Mouse (Mus musculus): Measurements from ENCODE around the gene Itpkc.

Gene Itpkc

GRCm38 (mm10) chr7:27228281-27228821 lies at the start of gene Itpkc:
Gene Itpkc, minus strand, starts transcription at chr7:27228661.
- peak; percentile 76 to 83 for DNase-seq (ENCODE audit: low spot score in 2 of 2)

- no peak for DNase-seq (ENCODE audit: low spot score in 2 of 2)
Measured at GRCm38 (mm10) chr7:27277191-27277590, 48.7 kb upstream of the Itpkc start.

DNA sequence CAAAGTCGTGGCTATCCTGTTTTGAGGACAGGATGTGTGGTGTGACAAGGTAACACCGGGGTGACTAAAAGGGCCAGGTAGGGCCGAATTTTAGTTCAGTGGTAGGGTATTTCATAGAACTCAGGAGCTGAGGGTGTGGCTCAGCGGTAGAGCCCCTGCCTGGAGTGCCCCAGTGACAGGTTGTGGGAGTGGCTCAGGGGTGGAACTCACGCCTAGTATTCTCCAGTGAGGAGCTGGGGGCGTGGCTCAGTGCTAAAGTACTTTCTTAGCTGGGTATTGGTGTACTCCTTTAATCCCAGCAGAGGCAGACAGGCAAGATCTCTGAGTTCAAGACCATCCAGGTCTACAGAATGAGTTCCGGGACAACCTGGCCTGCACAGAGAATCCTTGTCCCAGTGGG lies 47.6 kb upstream of the Itpkc start:
- DNase-seq (ENCODE audit: low spot score in 2 of 2) = no peak

- no peak for DNase-seq (ENCODE audit: low spot score in 2 of 2)
Measured at GRCm38 (mm10) chr7:27274916-27275315, 46.5 kb upstream of the Itpkc start.

- no peak for DNase-seq (ENCODE audit: low spot score in 2 of 2)
Measured at GRCm38 (mm10) chr7:27273739-27274351, 45.4 kb upstream of the Itpkc start.

DNA sequence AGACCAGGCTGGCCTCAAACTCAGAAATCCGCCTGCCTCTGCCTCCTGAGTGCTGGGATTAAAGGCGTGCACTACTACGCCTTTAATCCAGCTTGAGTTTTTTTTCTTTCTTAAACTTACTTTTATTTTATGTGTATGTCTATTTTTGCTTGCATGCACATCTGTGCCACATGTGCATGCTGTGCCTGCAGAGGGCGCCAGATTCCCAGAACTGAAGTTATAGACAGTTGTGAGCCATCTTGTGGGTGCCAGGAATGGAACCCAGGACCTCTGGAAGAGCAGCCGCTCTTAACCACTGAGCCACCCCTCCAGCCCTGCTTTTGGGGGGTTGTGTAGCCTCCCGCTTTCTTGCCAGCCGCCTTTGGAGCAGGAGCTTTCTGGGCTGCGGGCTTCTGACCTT lies 43.0 kb upstream of the Itpkc start:
- DNase-seq (ENCODE audit: low spot score in 2 of 2) = no peak

DNA sequence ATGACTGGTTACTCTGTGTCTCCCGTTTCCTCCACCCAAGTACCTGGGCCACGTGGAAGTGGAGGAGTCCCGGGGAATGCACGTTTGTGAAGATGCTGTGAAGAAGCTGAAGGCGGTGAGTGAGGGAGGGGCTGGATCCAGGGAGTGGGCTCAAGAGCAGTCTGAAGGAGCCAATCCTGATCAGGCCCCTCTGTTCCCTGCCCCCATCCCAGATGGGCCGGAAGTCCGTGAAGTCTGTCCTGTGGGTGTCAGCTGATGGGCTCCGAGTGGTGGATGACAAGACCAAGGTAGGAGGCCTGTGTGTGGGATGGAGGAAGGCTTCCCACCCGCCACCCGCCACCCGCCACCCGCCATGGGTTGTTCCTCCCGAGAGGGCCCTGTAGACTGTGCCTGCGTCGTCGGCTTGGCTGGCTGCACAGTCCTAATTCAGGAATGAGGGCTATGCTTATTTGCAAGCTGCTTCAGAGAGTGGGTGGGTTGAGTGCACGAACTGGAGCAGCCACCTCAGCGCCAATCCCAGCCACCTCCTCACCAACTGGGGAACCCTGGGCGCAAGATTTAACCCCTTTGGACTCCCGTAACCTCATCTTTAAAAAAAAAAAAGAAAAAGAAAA lies 38.2 kb upstream of the Itpkc start:
- no peak for DNase-seq (ENCODE audit: low spot score in 2 of 2)

- no peak for DNase-seq (ENCODE audit: low spot score in 2 of 2)
Measured at GRCm38 (mm10) chr7:27264761-27265160, 36.3 kb upstream of the Itpkc start.

GRCm38 (mm10) chr7:27261888-27262287 lies 33.4 kb upstream of the Itpkc start:
- no peak for DNase-seq (ENCODE audit: low spot score in 2 of 2)

DNA sequence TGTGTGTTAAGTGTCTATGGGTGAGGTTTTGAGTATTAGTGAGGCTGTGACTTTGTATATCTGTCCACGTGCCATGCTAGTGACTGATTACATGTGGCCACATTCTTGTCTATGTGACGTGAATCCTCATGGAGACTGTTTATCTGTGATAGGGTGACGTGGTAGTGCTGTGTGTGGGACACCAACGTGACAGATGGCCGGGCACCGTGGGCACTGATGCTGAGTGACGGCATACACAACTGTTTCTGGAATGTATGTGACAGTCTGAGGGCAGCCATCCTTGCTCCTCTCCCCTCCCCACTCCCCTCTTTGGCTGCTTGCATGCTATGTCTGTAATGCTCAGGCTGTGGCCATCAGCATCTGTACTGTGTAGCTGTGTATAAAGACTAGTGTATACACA lies 32.4 kb upstream of the Itpkc start:
- no peak for DNase-seq (ENCODE audit: low spot score in 2 of 2)

GRCm38 (mm10) chr7:27259771-27260170 lies 31.3 kb upstream of the Itpkc start:
- no peak for DNase-seq (ENCODE audit: low spot score in 2 of 2)

- DNase-seq (ENCODE audit: low spot score in 2 of 2) = no peak
Measured at GRCm38 (mm10) chr7:27259271-27259721, 30.8 kb upstream of the Itpkc start.

- DNase-seq (ENCODE audit: low spot score in 2 of 2) = peak; percentile 86
Measured at GRCm38 (mm10) chr7:27258205-27258899, 29.9 kb upstream of the Itpkc start, which contains the start of gene Numbl. Gene Numbl, plus strand, starts transcription at chr7:27258433.

DNA sequence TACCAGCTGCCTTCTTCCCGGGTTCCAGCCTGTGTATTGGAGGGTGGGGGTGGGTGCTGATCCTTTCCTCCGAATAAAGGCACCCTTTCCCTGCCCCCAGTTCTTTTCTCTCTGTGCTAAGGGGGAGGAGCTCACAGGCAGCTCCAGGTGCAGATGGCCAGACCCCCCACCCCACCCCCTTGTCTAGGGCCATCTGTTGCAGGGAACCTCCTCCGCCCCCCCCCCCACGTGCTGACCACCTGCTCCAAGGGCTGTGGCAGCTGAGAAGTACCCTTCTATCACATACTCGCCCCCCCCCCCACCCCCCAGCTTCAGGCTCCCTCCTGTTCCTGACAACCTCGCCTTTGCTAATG lies 29.4 kb upstream of the Itpkc start:
- no peak for DNase-seq (ENCODE audit: low spot score in 2 of 2)

- DNase-seq (ENCODE audit: low spot score in 2 of 2) = no peak
Measured at GRCm38 (mm10) chr7:27257046-27257851, 28.8 kb upstream of the Itpkc start.

DNA sequence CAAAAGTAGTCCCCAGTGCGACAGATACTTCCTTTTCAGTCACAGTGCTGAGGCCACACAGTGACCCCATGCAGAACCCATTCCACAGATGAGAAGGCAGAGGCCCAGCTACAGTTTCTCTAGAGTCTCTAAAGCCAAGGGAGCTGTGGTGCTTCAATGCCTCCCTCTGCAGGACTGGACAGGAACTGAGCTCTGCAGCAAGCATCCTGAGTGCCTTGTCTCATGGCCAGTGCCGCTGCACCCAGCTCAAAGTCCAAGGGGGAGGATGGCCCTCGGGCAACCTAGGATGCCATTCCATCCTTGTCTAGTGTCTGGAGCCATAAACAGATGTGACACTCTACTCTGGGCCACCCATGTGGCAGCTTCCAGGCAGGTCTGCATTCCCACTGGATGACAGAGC lies 27.3 kb upstream of the Itpkc start:
- no peak for DNase-seq (ENCODE audit: low spot score in 2 of 2)

DNA sequence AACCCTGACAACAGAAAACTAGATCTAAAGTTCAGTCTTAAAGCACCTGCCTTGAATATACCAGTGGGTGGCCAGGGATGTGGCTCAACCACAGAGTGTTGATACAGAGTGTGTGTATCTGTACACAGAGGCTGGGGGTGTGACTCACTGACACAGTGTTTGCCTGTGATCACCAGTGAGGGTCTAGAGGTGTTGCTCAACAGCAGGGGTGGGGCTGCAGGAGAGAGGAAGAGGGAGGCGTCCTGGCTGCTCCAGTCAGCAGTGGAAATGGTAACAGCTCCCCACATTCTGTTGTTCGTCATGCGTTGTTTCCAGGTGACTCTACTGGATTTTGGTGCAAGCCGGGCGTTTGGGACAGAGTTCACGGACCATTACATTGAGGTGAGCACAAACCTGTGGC lies 23.5 kb upstream of the Itpkc start:
- no peak for DNase-seq (ENCODE audit: low spot score in 2 of 2)

DNA sequence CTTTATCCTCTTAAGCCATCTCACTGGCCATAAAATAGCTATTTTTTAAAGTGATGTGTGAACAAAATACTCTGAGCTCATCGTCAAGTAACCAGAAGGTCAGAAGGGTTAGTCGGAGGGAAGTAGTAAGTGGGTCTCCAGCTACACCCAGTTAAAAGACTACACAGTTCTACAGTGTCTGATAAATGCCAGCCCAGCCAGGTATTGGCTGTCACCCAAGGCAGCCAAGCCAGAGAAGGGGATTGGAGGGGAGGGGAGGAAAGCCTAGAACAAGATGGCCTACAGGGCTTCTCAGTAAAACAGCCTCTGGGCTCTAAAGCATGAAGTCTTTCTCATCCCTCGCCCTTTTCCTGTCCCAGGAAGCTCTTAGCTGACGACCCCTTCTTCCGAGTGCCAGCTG lies 21.5 kb upstream of the Itpkc start:
- DNase-seq (ENCODE audit: low spot score in 2 of 2) = no peak

GRCm38 (mm10) chr7:27249146-27249545 lies 20.7 kb upstream of the Itpkc start:
- no peak for DNase-seq (ENCODE audit: low spot score in 2 of 2)

DNA sequence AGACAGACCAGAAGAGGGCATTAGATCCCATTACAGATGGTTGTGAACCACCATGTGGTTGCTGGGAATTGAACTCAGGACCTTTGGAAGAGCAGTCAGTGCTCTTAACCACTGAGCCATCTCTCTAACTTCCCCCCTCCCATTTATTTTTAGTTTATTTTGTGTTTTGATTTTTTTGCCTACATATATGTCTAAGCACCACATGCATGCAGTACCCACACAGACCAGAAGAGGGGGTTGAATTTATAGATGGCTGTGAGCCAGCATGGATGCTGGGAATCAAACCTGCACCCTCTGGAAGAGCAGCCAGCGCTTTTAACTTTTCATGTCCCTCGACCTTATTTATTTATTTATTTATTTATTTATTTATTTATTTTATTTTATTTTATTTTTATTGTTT lies 15.6 kb upstream of the Itpkc start:
- peak in 1 of 2 experiments; percentile 24 for DNase-seq (ENCODE audit: low spot score in 2 of 2)

- DNase-seq (ENCODE audit: low spot score in 2 of 2) = no peak
Measured at GRCm38 (mm10) chr7:27243211-27243610, 14.8 kb upstream of the Itpkc start.

DNA sequence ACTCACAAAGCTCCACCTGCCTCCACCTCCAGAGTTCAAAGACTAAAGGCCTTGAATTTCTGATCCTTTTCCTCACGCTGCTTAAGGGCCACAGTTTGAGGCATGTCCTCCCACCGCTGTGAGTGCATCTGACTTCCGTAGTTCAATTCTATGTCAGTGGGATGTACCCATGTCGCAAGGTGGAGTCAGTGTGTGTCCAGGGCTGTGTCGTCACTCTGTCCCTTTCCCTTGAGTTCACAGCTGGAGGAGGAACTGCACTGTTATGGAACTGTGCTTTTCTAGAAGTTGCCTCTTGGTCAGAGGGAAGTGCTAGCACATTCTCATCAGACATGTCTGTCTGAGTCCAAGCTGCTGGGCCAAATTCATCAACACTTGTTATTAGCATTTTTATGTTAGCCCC lies 10.1 kb upstream of the Itpkc start:
- DNase-seq (ENCODE audit: low spot score in 2 of 2) = no peak

All from spleen, postnatal 14 days (tissue).